Mouse (Mus musculus) 3134 (cell line): ENCODE measurements around the gene Rccd1.
"Not testable (repeated sequence)": the region's sequence is repeated elsewhere in the genome, so short reads cannot be mapped to it uniquely, and the experiment has no call there.

ENCODE experiments used
- DNase-seq: peaks from one replicate; pipeline ENCODE4 v3.0.0-alpha.2; 2011; ENCODE audit warnings: low spot score; ENCODE audit not compliant: insufficient read length; ENCODE audit errors: extremely low read depth

Gene Rccd1

GRCm38 (mm10) chr7:80346830-80347229 is 22.6 kb upstream of the Rccd1 start:
- no peak for DNase-seq

- no peak for DNase-seq
Measured at GRCm38 (mm10) chr7:80346173-80346572, 21.9 kb upstream of the Rccd1 start.

GRCm38 (mm10) chr7:80343270-80344018 is 19.2 kb upstream of the Rccd1 start:
- DNase-seq = no peak

GRCm38 (mm10) chr7:80342858-80343257 is 18.6 kb upstream of the Rccd1 start, which contains the start of gene Hddc3:
Gene Hddc3 (plus strand): TSS chr7:80343104.
- DNase-seq = peak; percentile 84

GRCm38 (mm10) chr7:80341793-80342192 is 17.5 kb upstream of the Rccd1 start:
- no peak for DNase-seq

- DNase-seq = peak; percentile 59
Measured at GRCm38 (mm10) chr7:80340793-80341192, 16.5 kb upstream of the Rccd1 start, which contains the start of gene Unc45a. Gene Unc45a (minus strand): TSS chr7:80341005.

- DNase-seq = peak; percentile 92
Measured at GRCm38 (mm10) chr7:80339793-80340628, 15.8 kb upstream of the Rccd1 start.

- peak; percentile 43 for DNase-seq
Measured at GRCm38 (mm10) chr7:80339371-80339770, 15.1 kb upstream of the Rccd1 start.

GRCm38 (mm10) chr7:80336932-80337331 is 12.7 kb upstream of the Rccd1 start:
- no peak for DNase-seq

- DNase-seq = no peak
Measured at GRCm38 (mm10) chr7:80334848-80335247, 10.6 kb upstream of the Rccd1 start.

- no peak for DNase-seq
Measured at GRCm38 (mm10) chr7:80331433-80331832, 7.2 kb upstream of the Rccd1 start.

GRCm38 (mm10) chr7:80330278-80330677 is 6.0 kb upstream of the Rccd1 start:
- no peak for DNase-seq

- DNase-seq = no peak
Measured at GRCm38 (mm10) chr7:80326076-80326475, 1.8 kb upstream of the Rccd1 start.

- DNase-seq = no peak
Measured at GRCm38 (mm10) chr7:80325292-80325868, 1.1 kb upstream of the Rccd1 start.

GRCm38 (mm10) chr7:80324816-80325119 is 514 bp upstream of the Rccd1 start:
- DNase-seq = not testable (repeated sequence)

- no peak for DNase-seq
Measured at GRCm38 (mm10) chr7:80323336-80323735, 918 bp downstream of the Rccd1 start.

GRCm38 (mm10) chr7:80319846-80320496 is 4.3 kb downstream of the Rccd1 start:
- no peak for DNase-seq

- no peak for DNase-seq
Measured at GRCm38 (mm10) chr7:80318670-80319069, 5.6 kb downstream of the Rccd1 start.

- DNase-seq = no peak
Measured at GRCm38 (mm10) chr7:80317439-80318115, 6.7 kb downstream of the Rccd1 start.

- DNase-seq = no peak
Measured at GRCm38 (mm10) chr7:80315733-80316132, 8.5 kb downstream of the Rccd1 start.
